Mouse (Mus musculus) heart, postnatal 25 days (tissue): ENCODE measurements around the gene Rap2c. TPM values are rescaled to one million over a fixed set of nuclear protein-coding genes. Genes with fewer than 3 reads are reported as not detected.

Experiments used
- DNase-seq: peaks from one replicate; pipeline ENCODE4 v3.0.0; 2022; ENCODE audit warnings: low spot score
- intact Hi-C: fragments of 180-260 bp; cut with DNase I; formaldehyde crosslinking; loops from one replicate; pipeline ENCODE4 v1.15.1; 2025
- total RNA-seq, 2 experiments: library from RNA; stranded (reverse); gene quantifications; 2 replicates each; pipeline ENCODE4 v1.2.3; 2021

Gene Rap2c
- 10 to 100 TPM; 20.9 to 21.7 TPM for total RNA-seq

GRCm38 (mm10) chrX:51017851-51018785 is at the start of gene Rap2c:
TSS of gene Rap2c (minus strand) at chrX:51018018.
- intact Hi-C loops = loop anchor here (2.0 kb wide), 2 partner anchors 381 to 1145 kb away; no protein-coding TSS in a partner anchor
- DNase-seq = peak; percentile 45

- DNase-seq = no peak
- intact Hi-C loops = no loop called here
These were observed 48.9 kb upstream of the Rap2c start for GRCm38 (mm10) chrX:51066539-51067286.

- intact Hi-C loops = loop anchor here (1.0 kb wide), 1 partner anchor 309 kb away; no protein-coding TSS in a partner anchor
- no peak for DNase-seq
These were observed 48.0 kb upstream of the Rap2c start for GRCm38 (mm10) chrX:51065773-51066172.

- intact Hi-C loops = loop anchor here (1.0 kb wide), 1 partner anchor 309 kb away; no protein-coding TSS in a partner anchor
- DNase-seq = no peak
These were observed 47.4 kb upstream of the Rap2c start for GRCm38 (mm10) chrX:51065158-51065664.

- no peak for DNase-seq
- intact Hi-C loops = no loop called here
These were observed 42.4 kb upstream of the Rap2c start for GRCm38 (mm10) chrX:51060220-51060619.

GRCm38 (mm10) chrX:51058741-51059140 is 40.9 kb upstream of the Rap2c start:
- intact Hi-C loops = no loop called here

GRCm38 (mm10) chrX:51058317-51058716 is 40.5 kb upstream of the Rap2c start:
- DNase-seq = no peak
- intact Hi-C loops = no loop called here

More at GRCm38 (mm10) chrX:51058741-51059140, 40.9 kb upstream of the Rap2c start:
- DNase-seq = no peak

- intact Hi-C loops = no loop called here
- DNase-seq = no peak
These were observed 34.1 kb upstream of the Rap2c start for GRCm38 (mm10) chrX:51051680-51052461.

GRCm38 (mm10) chrX:51035678-51036209 is 17.9 kb upstream of the Rap2c start:
- intact Hi-C loops = no loop called here
- DNase-seq = no peak

GRCm38 (mm10) chrX:51019884-51020283 is 2.1 kb upstream of the Rap2c start:
- peak; percentile 17 for DNase-seq
- intact Hi-C loops = loop anchor here (2.0 to 10.0 kb wide), 3 partner anchors 345 to 1143 kb away; no protein-coding TSS in a partner anchor

- intact Hi-C loops = loop anchor here (2.0 kb wide), 2 partner anchors 382 to 1144 kb away; no protein-coding TSS in a partner anchor
- peak; percentile 59 for DNase-seq
These were observed 965 bp upstream of the Rap2c start for GRCm38 (mm10) chrX:51018786-51019179.

- intact Hi-C loops = no loop called here
- DNase-seq = no peak
These were observed 892 bp downstream of the Rap2c start for GRCm38 (mm10) chrX:51016926-51017325.

GRCm38 (mm10) chrX:51012280-51012679 is 5.5 kb downstream of the Rap2c start:
- intact Hi-C loops = no loop called here

GRCm38 (mm10) chrX:51010323-51010722 is 7.5 kb downstream of the Rap2c start:
- intact Hi-C loops = no loop called here
- DNase-seq = no peak

More at GRCm38 (mm10) chrX:51012280-51012679, 5.5 kb downstream of the Rap2c start:
- no peak for DNase-seq

GRCm38 (mm10) chrX:51000791-51001190 is 17.0 kb downstream of the Rap2c start:
- intact Hi-C loops = no loop called here
- DNase-seq = no peak

- intact Hi-C loops = no loop called here
- no peak for DNase-seq
These were observed 22.5 kb downstream of the Rap2c start for GRCm38 (mm10) chrX:50995310-50995709.

GRCm38 (mm10) chrX:50991324-50991723 is 26.5 kb downstream of the Rap2c start:
- intact Hi-C loops = no loop called here
- no peak for DNase-seq

- intact Hi-C loops = no loop called here
- no peak for DNase-seq
These were observed 27.9 kb downstream of the Rap2c start for GRCm38 (mm10) chrX:50989940-50990339.

GRCm38 (mm10) chrX:50988581-50988980 is 29.2 kb downstream of the Rap2c start:
- DNase-seq = no peak
- intact Hi-C loops = no loop called here
